ENCODE assay signal across 7 mouse cellular contexts in genomic region chr11:32324609-32325008, GRCm38 (mm10). TPM values are rescaled to one million over a fixed set of nuclear protein-coding genes. Genes with fewer than 3 reads are reported as not detected.
DNase-seq lines count a peak whose midpoint lies in the region; ATAC-seq and TF ChIP-seq lines count a peak whose summit lies in the region.

No protein-coding gene starts in this region.

- peak overlapping the region; percentile 33 for H3K4me3 ChIP-seq in embryonic facial prominence, embryonic 10.5 days
- no peak overlapping the region for H3K4me3 ChIP-seq in limb, embryonic 11.5 days (ENCODE audit: low read depth, low read length)
- no peak overlapping the region for H3K4me3 ChIP-seq in midbrain, embryonic 13.5 days (replicated peaks)
- peak overlapping the region; percentile 54 for H3K4me3 ChIP-seq in small intestine, adult 2 months (ENCODE audit: low read depth, low read length)

- WGBS in embryonic facial prominence, embryonic 10.5 days, result 11% methylated on average over 15 of the region's 15 CpGs
- 13% methylated on average over 15 of the region's 15 CpGs for WGBS in limb, embryonic 11.5 days
- WGBS in midbrain, embryonic 13.5 days, result 12% methylated on average over 15 of the region's 15 CpGs
- 11% methylated on average over 15 of the region's 15 CpGs for WGBS in small intestine, adult 2 months

- no peaks in the 10 kb centered on the region for H3K36me3 ChIP-seq in embryonic facial prominence, embryonic 10.5 days (replicated peaks)
- no peaks in the 10 kb centered on the region for H3K36me3 ChIP-seq in limb, embryonic 11.5 days (ENCODE audit: control insufficient read depth, insufficient read depth, low read length)
- no peaks in the 10 kb centered on the region for H3K36me3 ChIP-seq in midbrain, embryonic 13.5 days
- H3K36me3 ChIP-seq in small intestine, adult 2 months (ENCODE audit: control insufficient read depth, insufficient read depth, low read length), result no peaks in the 10 kb centered on the region

- H3K9ac ChIP-seq in limb, embryonic 11.5 days (ENCODE audit: low read length), result no peak overlapping the region
- no peak overlapping the region for H3K9ac ChIP-seq in midbrain, embryonic 13.5 days (replicated peaks)

- ATAC-seq in limb, embryonic 11.5 days (ENCODE audit: insufficient number of reproducible peaks, low FRiP score, low TSS enrichment, low read depth), result peak; percentile 86; the same call in 1 of the 2 replicates
- peak; percentile 94 for ATAC-seq in midbrain, embryonic 13.5 days

- no peak for TF ChIP-seq POLR2A in small intestine, adult 2 months (IDR thresholded peaks at IDR 0.05; ENCODE audit: low read depth, low read length)

- TF ChIP-seq CTCF in small intestine, adult 2 months (IDR thresholded peaks at IDR 0.05; ENCODE audit: extremely low read depth, insufficient read length, insufficient replicate concordance, low read depth, low read length), result peak; percentile 90

- no peak overlapping the region; the same call in 1 of the 2 replicates for H3K27ac ChIP-seq in embryonic facial prominence, embryonic 10.5 days (replicated peaks)
- H3K27ac ChIP-seq in limb, embryonic 11.5 days (replicated peaks; ENCODE audit: low read depth, low read length), result no peak overlapping the region
- H3K27ac ChIP-seq in midbrain, embryonic 13.5 days, result no peak overlapping the region
- no peak overlapping the region for H3K27ac ChIP-seq in small intestine, adult 2 months (ENCODE audit: insufficient read depth, low read depth, low read length)

- no peaks in the 10 kb centered on the region for H3K27me3 ChIP-seq in embryonic facial prominence, embryonic 10.5 days (replicated peaks; ENCODE audit: low read depth, poor library complexity, severe bottlenecking)
- no peaks in the 10 kb centered on the region for H3K27me3 ChIP-seq in limb, embryonic 11.5 days (ENCODE audit: control insufficient read depth, insufficient read depth, low read length)
- H3K27me3 ChIP-seq in midbrain, embryonic 13.5 days, result no peaks in the 10 kb centered on the region
- H3K27me3 ChIP-seq in small intestine, adult 2 months (ENCODE audit: control insufficient read depth, insufficient read depth, low read length), result no peaks in the 10 kb centered on the region

- peak; percentile 92 for DNase-seq in adrenal gland, postnatal 10 days
- peak; percentile 93 for DNase-seq in embryonic facial prominence, embryonic 10.5 days (ENCODE audit: low spot score)
- DNase-seq in heart, adult 11 months, result peak; percentile 98
- DNase-seq in kidney, adult 11 months, result peak; percentile 73
- DNase-seq in limb, embryonic 11.5 days (ENCODE audit: low spot score), result peak; percentile 97

- no peaks in the 10 kb centered on the region for H3K9me3 ChIP-seq in embryonic facial prominence, embryonic 10.5 days
- H3K9me3 ChIP-seq in limb, embryonic 11.5 days (ENCODE audit: control insufficient read depth, low read length), result no peaks in the 10 kb centered on the region
- no peaks in the 10 kb centered on the region for H3K9me3 ChIP-seq in midbrain, embryonic 13.5 days

- peak overlapping the region; percentile 15; the same call in 1 of the 2 replicates for H3K4me2 ChIP-seq in limb, embryonic 11.5 days (ENCODE audit: low read depth, severe bottlenecking)
- H3K4me2 ChIP-seq in midbrain, embryonic 13.5 days (replicated peaks), result no peak overlapping the region; the same call in 1 of the 2 replicates

- peaks cover 12% of the 10 kb centered on the region for H3K4me1 ChIP-seq in embryonic facial prominence, embryonic 10.5 days
- no peaks in the 10 kb centered on the region for H3K4me1 ChIP-seq in limb, embryonic 11.5 days (ENCODE audit: control insufficient read depth, insufficient read depth, low read length)
- no peaks in the 10 kb centered on the region for H3K4me1 ChIP-seq in midbrain, embryonic 13.5 days (replicated peaks)
- no peaks in the 10 kb centered on the region for H3K4me1 ChIP-seq in small intestine, adult 2 months (ENCODE audit: control insufficient read depth, insufficient read depth, insufficient read length, low read length)

RNA-seq across cellular contexts. Expression of gene Sh3pxd2b, which starts 23.0 kb away (rescaled TPM):
- total RNA-seq in adrenal gland, postnatal 10 days (2021), result 10 to 100 TPM; 14.9 to 17.2 TPM
- polyA plus RNA-seq in embryonic facial prominence, embryonic 10.5 days (2016; fragmentation: Nextera tagmentation; extraction: Ambion mirVana), result 28.3 and 29.6 TPM in 2 replicates
- polyA plus RNA-seq in limb, embryonic 11.5 days (2014; fragmentation: Nextera tagmentation; extraction: Ambion mirVana), result 25.5 and 27.8 TPM in 2 replicates
- polyA plus RNA-seq in midbrain, embryonic 13.5 days (2015; fragmentation: Nextera tagmentation; extraction: Ambion mirVana), result 22.5 and 25.3 TPM in 2 replicates
- 1.7 and 2.4 TPM in 2 replicates for polyA plus RNA-seq in small intestine, adult 2 months (2012; rRNA removed)

RNA-seq across cellular contexts. Expression of gene Hbq1a, which starts 24.7 kb away (rescaled TPM):
- not detected for total RNA-seq in adrenal gland, postnatal 10 days (2021)
- not detected in 2 replicates for polyA plus RNA-seq in embryonic facial prominence, embryonic 10.5 days (2016; fragmentation: Nextera tagmentation; extraction: Ambion mirVana)
- not detected in 2 replicates for polyA plus RNA-seq in limb, embryonic 11.5 days (2014; fragmentation: Nextera tagmentation; extraction: Ambion mirVana)
- 1.4 TPM in 1 of 2 replicates, not detected in the other for polyA plus RNA-seq in midbrain, embryonic 13.5 days (2015; fragmentation: Nextera tagmentation; extraction: Ambion mirVana)
- not detected in 2 replicates for polyA plus RNA-seq in small intestine, adult 2 months (2012; rRNA removed)

RNA-seq across cellular contexts. Expression of gene Hba-a2, which starts 28.3 kb away (rescaled TPM):
- 1,000 to 10,000 TPM; 3,094 to 3,969 TPM for total RNA-seq in adrenal gland, postnatal 10 days (2021)
- 3,087 and 3,755 TPM in 2 replicates for polyA plus RNA-seq in embryonic facial prominence, embryonic 10.5 days (2016; fragmentation: Nextera tagmentation; extraction: Ambion mirVana)
- polyA plus RNA-seq in limb, embryonic 11.5 days (2014; fragmentation: Nextera tagmentation; extraction: Ambion mirVana), result 3,858 and 4,243 TPM in 2 replicates
- 5,740 and 6,263 TPM in 2 replicates for polyA plus RNA-seq in midbrain, embryonic 13.5 days (2015; fragmentation: Nextera tagmentation; extraction: Ambion mirVana)
- 106 and 108 TPM in 2 replicates for polyA plus RNA-seq in small intestine, adult 2 months (2012; rRNA removed)

RNA-seq across cellular contexts. Expression of gene Hbq1b, which starts 37.8 kb away (rescaled TPM):
- 1 to 10 TPM in 1 of 2 experiments, under 1 TPM in 1; 0.87 to 2.2 TPM for total RNA-seq in adrenal gland, postnatal 10 days (2021)
- 3.9 and 6.1 TPM in 2 replicates for polyA plus RNA-seq in embryonic facial prominence, embryonic 10.5 days (2016; fragmentation: Nextera tagmentation; extraction: Ambion mirVana)
- polyA plus RNA-seq in limb, embryonic 11.5 days (2014; fragmentation: Nextera tagmentation; extraction: Ambion mirVana), result 4.0 and 4.9 TPM in 2 replicates
- polyA plus RNA-seq in midbrain, embryonic 13.5 days (2015; fragmentation: Nextera tagmentation; extraction: Ambion mirVana), result 1.2 and 1.4 TPM in 2 replicates
- not detected in 2 replicates for polyA plus RNA-seq in small intestine, adult 2 months (2012; rRNA removed)

RNA-seq across cellular contexts. Expression of gene Hba-a1, which starts 41.3 kb away (rescaled TPM):
- 1,000 to 10,000 TPM; 3,856 to 4,787 TPM for total RNA-seq in adrenal gland, postnatal 10 days (2021)
- 1,672 and 2,000 TPM in 2 replicates for polyA plus RNA-seq in embryonic facial prominence, embryonic 10.5 days (2016; fragmentation: Nextera tagmentation; extraction: Ambion mirVana)
- polyA plus RNA-seq in limb, embryonic 11.5 days (2014; fragmentation: Nextera tagmentation; extraction: Ambion mirVana), result 2,022 and 2,164 TPM in 2 replicates
- 2,311 and 2,595 TPM in 2 replicates for polyA plus RNA-seq in midbrain, embryonic 13.5 days (2015; fragmentation: Nextera tagmentation; extraction: Ambion mirVana)
- 54.1 and 70.6 TPM in 2 replicates for polyA plus RNA-seq in small intestine, adult 2 months (2012; rRNA removed)

Comparison
In these comparisons a context has a peak if more than half of its experiments do, and no peak if none do; other contexts are left out.
1. H3K4me3 ChIP-seq: peak in embryonic facial prominence, embryonic 10.5 days (single experiment) and small intestine, adult 2 months (single experiment); none in limb, embryonic 11.5 days (single experiment) and midbrain, embryonic 13.5 days (single experiment).
2. RNA of gene Hba-a2, which starts 28.3 kb away (polyA plus RNA-seq): 5,740 to 6,263 TPM in midbrain, embryonic 13.5 days, 3,858 to 4,243 TPM in limb, embryonic 11.5 days and 3,087 to 3,755 TPM in embryonic facial prominence, embryonic 10.5 days; 106 to 108 TPM in small intestine, adult 2 months; every median in the first group is over 10 times any median in the second.
3. Peak in every context shown above with its lines, with median percentiles within 50 percentile points of each other: DNase-seq.